Mouse (Mus musculus) embryonic fibroblast, embryonic 13.5 days (primary cell): ENCODE measurements at regions not wholly inside any gene's neighbourhood (a gene's known extent, or its start where the extent isn't known, plus 50 kb on each side); places are given as distances from the start of the nearest gene placed in this dataset.

Source experiments
- CTCF ChIP-seq: IDR thresholded peaks from 2 replicates; pipeline ENCODE4 v1.5.1; 2011; ENCODE audit warnings: mild to moderate bottlenecking, control low read depth, low read length, moderate library complexity, borderline replicate concordance; ENCODE audit not compliant: insufficient read depth
- POLR2A ChIP-seq: IDR thresholded peaks from 2 replicates; pipeline ENCODE4 v1.6.1; 2011; ENCODE audit warnings: low read depth, mild to moderate bottlenecking, control low read depth, low read length, moderate library complexity

DNA sequence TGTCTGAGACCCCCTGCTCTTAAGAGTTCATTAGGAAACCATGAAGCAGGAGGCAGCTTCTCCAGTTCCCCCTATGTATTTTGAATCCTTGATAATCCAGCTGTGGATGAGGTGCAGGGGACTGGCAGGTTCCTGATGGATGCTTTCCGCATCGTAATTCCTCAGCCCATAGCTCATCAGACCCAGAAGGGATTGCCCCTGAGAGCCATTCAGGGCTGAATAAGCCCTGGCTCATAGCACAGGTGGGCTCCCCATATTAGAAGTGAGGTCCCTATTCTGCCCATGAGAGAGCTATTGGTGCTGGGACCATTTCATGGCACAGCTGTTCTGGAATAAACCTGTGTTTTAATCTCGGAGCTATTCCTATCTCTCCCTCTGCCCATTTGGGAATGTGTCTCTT lies 416.1 kb downstream of the Cmpk2 start:
- no peak for TF ChIP-seq POLR2A
- TF ChIP-seq CTCF = no peak
